Mouse (Mus musculus) gastrocnemius, adult 2 months (tissue): ENCODE measurements around the gene Gm29427. TPM values are rescaled to one million over a fixed set of nuclear protein-coding genes. Genes with fewer than 3 reads are reported as not detected.
A peak's percentile ranks its signal among the peaks of the same experiment; 100 is the strongest.

Experiments
- DNase-seq: peaks from one replicate; pipeline ENCODE4 v3.0.0; 2022
- H3K27ac ChIP-seq: fragments of 200-600 bp; 2 replicates; pipeline ENCODE4 v1.8.1; 2022; ENCODE audit warnings: mild to moderate bottlenecking
- H3K4me3 ChIP-seq: fragments of 200-600 bp; 2 replicates; pipeline ENCODE4 v1.8.1; 2022; ENCODE audit warnings: mild to moderate bottlenecking, moderate library complexity
- CTCF ChIP-seq: fragments of 200-600 bp; IDR thresholded peaks from 2 replicates; pipeline ENCODE4 v1.8.1; 2022; ENCODE audit warnings: antibody characterized with exemption, mild to moderate bottlenecking, moderate library complexity
- intact Hi-C: fragments of 180-260 bp; cut with DNase I; formaldehyde crosslinking; loops from one replicate; pipeline ENCODE4 v1.15.1; 2025
- total RNA-seq, 2 experiments: library from RNA; stranded (reverse); gene quantifications; 2 replicates each; pipeline ENCODE4 v1.2.3; 2021

Gene Gm29427
- total RNA-seq, 2 experiments from 2014 or later, result 0.14 TPM; not detected in 1

GRCm38 (mm10) chr1:130726396-130726795 lies 10.8 kb upstream of the Gm29427 start:
- no peak for TF ChIP-seq CTCF
- no peak for DNase-seq
- Histone ChIP-seq H3K4me3 (no peak overlapping the region), H3K27ac (no peak overlapping the region)
- intact Hi-C loops, result no loop called here

GRCm38 (mm10) chr1:130724206-130724605 lies 8.6 kb upstream of the Gm29427 start:
- intact Hi-C loops, result no loop called here
- no peak for DNase-seq
- no peak for TF ChIP-seq CTCF
- Histone ChIP-seq H3K27ac (no peak overlapping the region; the same call in 1 of the 2 replicates), H3K4me3 (no peak overlapping the region)

GRCm38 (mm10) chr1:130717291-130717871 lies 1.8 kb upstream of the Gm29427 start, which contains the start of gene Yod1:
TSS of gene Yod1 (plus strand) at chr1:130717327.
- no peak; the same call in 1 of the 2 replicates for TF ChIP-seq CTCF
- intact Hi-C loops, result loop anchor here (10.0 kb wide), 1 partner anchor 347 kb away; no protein-coding TSS in a partner anchor

GRCm38 (mm10) chr1:130716513-130717290 lies 1.1 kb upstream of the Gm29427 start:
- no peak for TF ChIP-seq CTCF
- peak overlapping the region; percentile 92 for H3K27ac ChIP-seq
- intact Hi-C loops, result loop anchor here (10.0 kb wide), 1 partner anchor 348 kb away; no protein-coding TSS in a partner anchor
- H3K4me3 ChIP-seq, result peak overlapping the region; percentile 90
- DNase-seq, result peak; percentile 61

More at GRCm38 (mm10) chr1:130717291-130717871, 1.8 kb upstream of the Gm29427 start, which contains the start of gene Yod1:
- Histone ChIP-seq H3K27ac (peak within 1 kb of the TSS; percentile 92), H3K4me3 (peak within 1 kb of the TSS; percentile 90)
- peak; percentile 95 for DNase-seq

GRCm38 (mm10) chr1:130716218-130716512 lies 566 bp upstream of the Gm29427 start:
- no peak for TF ChIP-seq CTCF
- peak overlapping the region; percentile 92 for H3K27ac ChIP-seq
- peak overlapping the region; percentile 90 for H3K4me3 ChIP-seq
- no peak for DNase-seq
- intact Hi-C loops, result loop anchor here (10.0 kb wide), 1 partner anchor 349 kb away; no protein-coding TSS in a partner anchor

GRCm38 (mm10) chr1:130714046-130714445 lies 1.6 kb downstream of the Gm29427 start:
- no peak for TF ChIP-seq CTCF
- no peak for DNase-seq
- no peak overlapping the region for H3K4me3 ChIP-seq
- intact Hi-C loops, result loop anchor here (10.0 kb wide), 1 partner anchor 351 kb away; no protein-coding TSS in a partner anchor
- H3K27ac ChIP-seq, result no peak overlapping the region

- Histone ChIP-seq H3K4me3 (no peak overlapping the region), H3K27ac (no peak overlapping the region)
- DNase-seq, result no peak
- no peak for TF ChIP-seq CTCF
- intact Hi-C loops, result loop anchor here (10.0 kb wide), 1 partner anchor 354 kb away; no protein-coding TSS in a partner anchor
Observed at GRCm38 (mm10) chr1:130710283-130711080, 5.1 kb downstream of the Gm29427 start.

- intact Hi-C loops, result no loop called here
- TF ChIP-seq CTCF, result no peak
Observed at GRCm38 (mm10) chr1:130703613-130704012, 12.0 kb downstream of the Gm29427 start.

GRCm38 (mm10) chr1:130701976-130702375 lies 13.6 kb downstream of the Gm29427 start:
- Histone ChIP-seq H3K27ac (no peak overlapping the region), H3K4me3 (no peak overlapping the region)
- no peak for TF ChIP-seq CTCF
- intact Hi-C loops, result no loop called here
- no peak for DNase-seq

More at GRCm38 (mm10) chr1:130703613-130704012, 12.0 kb downstream of the Gm29427 start:
- DNase-seq, result no peak
- H3K27ac ChIP-seq, result no peak overlapping the region
- H3K4me3 ChIP-seq, result no peak overlapping the region

GRCm38 (mm10) chr1:130699937-130700633 lies 15.5 kb downstream of the Gm29427 start:
- TF ChIP-seq CTCF, result no peak
- peak; percentile 48 for DNase-seq
- intact Hi-C loops, result loop anchor here (10.0 kb wide), 1 partner anchor 95 kb away; no protein-coding TSS in a partner anchor
- no peak overlapping the region for H3K4me3 ChIP-seq
- H3K27ac ChIP-seq, result no peak overlapping the region

- intact Hi-C loops, result loop anchor here (10.0 kb wide), 1 partner anchor 96 kb away; no protein-coding TSS in a partner anchor
- TF ChIP-seq CTCF, result no peak
- Histone ChIP-seq H3K4me3 (no peak overlapping the region), H3K27ac (no peak overlapping the region)
- DNase-seq, result no peak
Observed at GRCm38 (mm10) chr1:130698601-130699000, 17.0 kb downstream of the Gm29427 start.

- TF ChIP-seq CTCF, result no peak
- intact Hi-C loops, result no loop called here
- H3K27ac ChIP-seq, result no peak overlapping the region
- no peak overlapping the region for H3K4me3 ChIP-seq
- DNase-seq, result no peak
Observed at GRCm38 (mm10) chr1:130683905-130684304, 31.7 kb downstream of the Gm29427 start.
